Mouse (Mus musculus) lung, adult 2 months (tissue): Measurements from ENCODE around the gene Ceacam16.

ENCODE experiments used
- CTCF ChIP-seq: fragments of 200-500 bp; IDR thresholded peaks from 2 replicates; pipeline ENCODE4 v1.5.1; 2011; ENCODE audit warnings: mild to moderate bottlenecking, low read length, control low read depth; ENCODE audit not compliant: insufficient read depth
- POLR2A ChIP-seq: fragments of 200-500 bp; IDR thresholded peaks from 2 replicates; pipeline ENCODE4 v1.6.1; 2011; ENCODE audit warnings: low read depth, mild to moderate bottlenecking, control low read depth, low read length, borderline replicate concordance; ENCODE audit errors: extremely low read depth

GRCm38 (mm10) chr7:19864241-19864640, 3.1 kb upstream of the Ceacam16 start:
- no peak for TF ChIP-seq CTCF
- TF ChIP-seq POLR2A: no peak
